Mouse (Mus musculus): Measurements from ENCODE around the gene Plxnd1.

Gene Plxnd1

DNA sequence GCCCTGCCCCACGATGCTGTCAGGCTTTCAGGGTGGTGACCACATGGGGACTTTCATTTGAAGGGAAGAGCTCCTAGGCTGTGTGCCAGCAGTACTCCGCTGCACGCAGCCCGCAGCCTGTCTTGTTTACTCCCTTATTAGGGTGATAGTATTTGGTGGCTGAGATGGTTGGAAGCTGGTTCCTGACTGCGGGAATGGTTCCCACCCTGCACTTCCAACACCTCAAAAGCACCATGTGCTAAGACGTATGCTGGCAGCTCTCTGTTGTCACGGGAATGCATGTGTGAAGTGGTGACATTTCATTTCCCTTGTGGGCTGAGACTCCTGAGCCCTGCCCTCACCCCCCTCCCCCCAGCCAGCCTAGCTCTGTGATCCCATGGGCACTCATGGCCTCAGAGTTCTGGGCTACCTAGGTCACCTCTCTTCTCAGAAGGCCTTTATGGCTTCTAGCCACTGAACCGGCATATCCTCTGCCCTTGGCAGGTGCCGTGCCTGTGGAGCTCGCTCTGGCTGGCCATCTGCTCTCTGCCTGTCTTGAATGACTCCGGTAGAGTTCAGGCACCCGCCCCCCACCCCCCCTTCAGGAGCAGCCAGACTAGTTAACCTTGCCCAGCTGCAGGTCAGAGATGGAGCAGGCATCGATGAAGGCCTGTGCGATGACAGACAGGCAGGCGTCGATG is 37.7 kb downstream of the Plxnd1 start:
- DNase-seq (ENCODE audit: low spot score) = no peak

GRCm38 (mm10) chr6:115956418-115956921 is 38.3 kb downstream of the Plxnd1 start:
- DNase-seq (ENCODE audit: low spot score) = no peak

DNA sequence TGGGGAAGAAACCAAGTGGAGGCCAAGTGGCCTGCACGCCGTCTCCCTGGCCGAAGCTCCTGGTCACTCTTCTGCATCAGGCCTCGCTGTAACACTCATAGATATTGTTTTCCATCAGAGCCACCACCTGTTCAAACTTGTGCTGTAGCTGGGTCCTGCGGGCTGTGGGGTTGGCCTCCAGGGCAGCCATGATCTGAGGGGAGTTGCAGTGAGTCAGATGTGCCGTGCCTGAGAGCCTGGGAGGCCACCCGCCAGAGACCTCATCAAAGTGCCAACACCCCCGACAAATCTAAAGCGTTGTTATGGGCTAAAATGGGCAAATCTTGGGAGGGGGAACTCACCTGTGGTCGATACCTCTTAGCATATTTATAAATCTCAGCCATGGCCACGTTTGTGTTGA is 39.1 kb downstream of the Plxnd1 start:
- DNase-seq (ENCODE audit: low spot score) = no peak

DNA sequence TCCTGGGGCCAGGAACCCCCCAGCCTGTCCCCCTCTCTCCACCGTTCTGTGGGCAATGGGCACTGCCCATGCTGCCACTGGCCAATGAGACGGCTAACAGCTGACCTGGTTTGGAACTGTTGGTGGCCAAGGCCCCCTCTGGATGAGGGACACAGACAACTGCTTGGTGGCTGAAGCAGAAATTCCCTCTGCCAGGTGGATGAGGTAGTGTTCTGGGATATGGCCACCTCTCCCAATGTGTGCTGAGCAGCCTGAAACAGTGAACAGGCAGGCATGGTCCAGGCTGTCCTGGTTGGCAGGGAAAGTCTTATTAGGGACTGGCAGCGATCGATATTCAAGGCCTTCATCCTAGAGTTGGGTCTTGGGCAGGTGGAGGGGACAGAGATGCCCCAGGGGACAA is 39.6 kb downstream of the Plxnd1 start:
- no peak for DNase-seq (ENCODE audit: low spot score)

GRCm38 (mm10) chr6:115954506-115955074 is 40.2 kb downstream of the Plxnd1 start:
- no peak for DNase-seq (ENCODE audit: low spot score)

DNA sequence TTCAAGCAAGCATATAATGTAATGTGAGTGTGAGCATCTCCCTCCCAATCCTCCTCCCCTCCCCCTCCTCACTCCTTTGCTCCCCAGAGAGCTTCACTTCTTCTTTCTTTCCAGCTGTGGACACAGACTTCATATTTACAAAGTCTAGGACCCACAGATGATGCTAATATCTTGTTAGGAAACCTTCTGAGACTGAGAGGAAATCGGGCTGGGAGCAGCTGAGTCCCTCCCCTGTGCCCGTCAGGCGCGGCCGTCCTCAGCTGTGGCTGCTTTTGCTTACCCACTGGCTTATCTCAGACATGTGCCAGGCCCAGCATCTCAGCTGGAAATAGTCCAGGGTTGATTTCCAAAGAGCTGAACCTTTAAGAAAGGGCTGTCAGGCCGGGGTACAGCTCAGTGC is 48.4 kb downstream of the Plxnd1 start:
- no peak for DNase-seq (ENCODE audit: low spot score)

DNA sequence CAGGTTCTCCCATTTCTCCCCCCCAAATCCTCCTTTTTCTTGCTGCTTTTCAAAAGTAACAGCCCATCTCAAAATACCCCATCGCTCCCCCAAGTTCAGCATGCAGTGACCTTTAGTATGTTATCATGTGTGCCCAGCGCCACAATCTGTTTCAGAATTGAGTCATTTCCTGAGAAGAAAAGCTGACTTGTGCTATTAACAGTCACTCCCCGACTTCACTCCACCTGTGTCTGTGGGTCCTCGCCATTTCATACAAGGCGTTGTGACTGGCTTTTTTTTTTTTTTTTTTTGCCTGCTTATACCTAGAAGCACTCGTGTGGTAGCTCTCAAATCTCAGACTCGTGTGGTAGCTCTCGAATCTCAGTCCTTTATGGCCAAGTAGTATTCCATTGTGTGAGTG is 49.2 kb downstream of the Plxnd1 start:
- no peak for DNase-seq (ENCODE audit: low spot score)

DNA sequence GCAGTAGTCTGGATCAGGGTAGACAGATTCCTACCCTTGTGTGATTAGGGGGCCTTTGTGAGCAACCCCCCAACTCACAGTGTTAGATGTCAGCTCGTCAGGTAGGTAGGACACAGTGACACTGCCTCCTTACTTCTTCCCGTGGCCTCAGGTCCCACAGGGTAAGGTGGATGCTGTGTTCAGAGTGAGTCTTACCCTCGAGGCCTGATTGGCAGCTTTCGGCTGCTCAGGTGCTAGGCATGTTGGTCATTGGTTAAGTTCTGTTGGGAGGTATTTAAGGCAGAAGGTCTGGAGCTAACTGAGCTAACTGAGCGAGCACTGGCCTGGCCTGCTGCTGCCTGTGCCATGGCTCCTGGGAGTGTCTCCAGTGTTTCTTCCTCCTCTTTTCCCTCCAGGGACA is 50.2 kb downstream of the Plxnd1 start, which contains the start of gene H1foo:
H1foo (plus strand) TSS at position 301 of the 400 bp plus-strand sequence.
- no peak for DNase-seq (ENCODE audit: low spot score)

DNA sequence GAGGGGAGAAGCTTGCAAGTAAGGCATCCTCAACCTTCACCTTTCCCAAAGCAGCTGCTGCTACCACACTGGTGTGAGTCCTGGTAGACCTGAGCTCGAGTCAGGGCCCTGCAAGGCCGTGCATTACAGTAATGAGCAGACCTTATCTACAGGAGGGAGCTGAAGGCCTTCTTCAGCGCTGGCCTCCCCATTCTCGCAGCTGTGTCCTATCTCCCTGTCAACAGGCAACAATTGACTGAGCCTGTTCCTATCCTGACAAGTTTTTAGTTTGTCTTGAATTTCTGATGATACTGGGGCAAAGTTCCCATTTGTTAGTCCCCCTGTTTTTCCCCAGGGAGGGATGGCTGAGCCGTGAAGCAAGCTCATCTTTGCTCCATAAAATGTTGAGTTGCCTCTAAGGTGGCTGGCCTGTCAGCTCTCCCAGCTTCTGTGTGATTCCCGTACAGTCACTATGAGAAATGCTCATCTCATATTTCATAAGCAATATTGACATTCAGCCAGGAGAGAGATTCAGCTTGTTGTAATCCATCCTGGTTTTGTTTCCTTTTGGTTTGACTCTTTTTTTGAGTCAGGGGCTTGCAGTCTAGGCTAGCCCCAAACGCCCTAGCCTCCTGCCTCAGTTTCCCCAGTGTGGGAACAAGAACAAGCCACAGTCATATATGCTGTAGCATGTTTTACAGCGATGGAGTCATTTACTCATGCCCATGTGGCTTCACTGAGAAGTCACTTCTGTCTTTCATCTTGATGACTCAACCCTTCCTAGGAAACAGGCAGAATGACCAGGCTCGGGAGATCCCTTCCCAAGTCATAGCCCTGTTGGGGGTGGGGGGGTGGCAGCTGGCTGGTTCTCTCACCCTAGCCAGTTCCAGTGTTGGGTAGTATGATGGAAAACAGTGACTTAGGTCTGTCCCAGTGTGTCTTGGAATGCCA is 51.0 kb downstream of the Plxnd1 start:
- no peak for DNase-seq (ENCODE audit: low spot score)

GRCm38 (mm10) chr6:115941128-115941527 is 53.7 kb downstream of the Plxnd1 start:
- no peak for DNase-seq (ENCODE audit: low spot score)

GRCm38 (mm10) chr6:115940603-115941002 is 54.2 kb downstream of the Plxnd1 start:
- DNase-seq (ENCODE audit: low spot score) = no peak

GRCm38 (mm10) chr6:115938798-115939197 is 56.0 kb downstream of the Plxnd1 start:
- DNase-seq (ENCODE audit: low spot score) = no peak

DNA sequence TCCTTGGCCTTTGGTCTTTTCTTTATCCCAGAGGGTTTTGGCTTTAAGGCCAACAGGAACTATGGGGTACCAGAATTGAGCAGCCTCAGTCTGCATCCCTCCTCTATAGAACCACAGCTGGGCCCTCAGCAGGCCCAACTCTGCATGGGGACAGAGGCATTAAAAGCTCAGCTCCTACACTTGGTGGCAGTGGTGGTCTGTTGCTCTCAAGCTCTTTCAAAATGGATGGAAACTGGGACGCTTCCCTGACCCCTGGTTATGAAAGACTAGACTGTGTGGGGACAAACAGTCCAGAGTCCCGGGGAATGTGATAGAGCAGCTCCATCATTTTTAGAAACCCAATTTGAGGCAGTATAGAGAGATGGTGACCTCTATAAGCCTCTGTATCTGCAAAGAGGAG is 56.8 kb downstream of the Plxnd1 start:
- DNase-seq (ENCODE audit: low spot score) = no peak

GRCm38 (mm10) chr6:115935544-115935943 is 59.3 kb downstream of the Plxnd1 start:
- no peak for DNase-seq (ENCODE audit: low spot score)

DNA sequence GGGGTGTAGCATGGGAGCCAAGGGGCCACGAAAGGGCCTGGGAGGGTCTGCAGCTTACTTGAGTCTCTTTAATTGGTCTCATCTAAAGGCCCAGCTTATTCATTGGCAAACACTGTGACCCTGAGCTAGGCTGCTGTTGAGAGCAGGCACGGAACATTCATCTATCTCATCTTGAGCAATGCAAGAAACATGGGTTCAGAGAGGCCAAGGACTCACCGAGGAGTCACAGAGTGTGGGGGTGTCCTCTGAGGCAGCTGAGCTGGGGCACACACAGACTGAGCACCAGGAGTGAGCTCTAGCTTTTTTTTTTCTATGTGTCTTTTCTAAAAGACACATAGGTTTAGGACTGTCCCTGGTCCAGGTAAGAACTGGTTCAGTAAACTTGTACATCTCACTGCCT is 62.4 kb downstream of the Plxnd1 start:
- DNase-seq (ENCODE audit: low spot score) = no peak

DNA sequence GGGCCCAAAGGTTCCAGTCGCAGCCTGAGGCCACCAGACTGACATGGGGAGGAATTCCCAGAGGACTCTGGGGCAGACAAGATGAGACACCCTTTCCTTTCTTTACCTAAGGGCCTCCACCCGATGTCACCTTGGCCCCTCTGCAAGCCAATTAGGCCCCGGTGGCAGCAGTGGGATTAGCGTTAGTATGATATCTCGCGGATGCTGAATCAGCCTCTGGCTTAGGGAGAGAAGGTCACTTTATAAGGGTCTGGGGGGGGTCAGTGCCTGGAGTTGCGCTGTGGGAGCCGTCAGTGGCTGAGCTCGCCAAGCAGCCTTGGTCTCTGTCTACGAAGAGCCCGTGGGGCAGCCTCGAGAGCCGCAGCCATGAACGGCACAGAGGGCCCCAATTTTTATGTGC is 63.2 kb downstream of the Plxnd1 start, which contains the start of gene Rho:
Rho (plus strand) TSS at position 110 of the 400 bp plus-strand sequence.
- DNase-seq (ENCODE audit: low spot score) = no peak

GRCm38 (mm10) chr6:115930018-115930417 is 64.8 kb downstream of the Plxnd1 start:
- no peak for DNase-seq (ENCODE audit: low spot score)

- no peak for DNase-seq (ENCODE audit: low spot score)
Measured at GRCm38 (mm10) chr6:115927292-115928242, 67.2 kb downstream of the Plxnd1 start.

DNA sequence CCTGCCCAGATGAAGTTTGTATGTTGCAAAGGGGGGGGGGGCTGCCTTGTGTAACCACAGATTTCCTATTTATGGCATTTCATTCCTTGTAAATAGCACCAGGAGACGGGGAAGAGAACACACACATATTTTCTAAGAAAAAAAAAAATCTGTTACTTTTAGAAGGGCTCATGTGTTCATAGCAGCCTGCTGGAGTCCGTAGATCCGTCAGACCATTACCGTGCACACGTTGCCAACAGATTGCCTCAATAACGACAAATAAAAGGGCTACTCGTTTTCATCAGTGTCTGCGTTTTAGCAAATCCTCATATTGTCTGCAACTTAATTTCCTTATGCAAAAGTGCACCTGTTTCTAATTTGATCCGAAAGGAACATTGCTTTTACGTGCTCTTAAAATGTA is 68.4 kb downstream of the Plxnd1 start:
- no peak for DNase-seq (ENCODE audit: low spot score)

DNA sequence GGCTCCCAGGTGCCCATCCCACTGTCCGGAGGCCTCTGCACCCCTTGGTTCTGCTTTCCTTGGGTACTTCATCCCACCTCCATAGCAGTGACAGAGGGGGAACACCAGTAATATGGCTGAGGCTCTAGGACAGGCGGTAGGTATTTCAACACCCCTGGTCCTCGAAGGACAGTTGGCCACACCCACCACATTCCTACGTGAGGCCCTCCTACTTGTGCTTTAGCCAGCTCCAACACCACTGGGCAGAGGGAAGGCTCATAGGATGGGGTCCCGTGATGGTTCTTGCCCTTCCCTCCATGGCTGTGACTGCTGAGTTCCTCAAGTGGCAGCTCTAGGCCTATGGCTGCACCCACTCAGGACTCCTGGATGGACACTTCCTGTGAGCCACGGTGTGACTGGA is 70.0 kb downstream of the Plxnd1 start:
- DNase-seq (ENCODE audit: low spot score) = no peak

DNA sequence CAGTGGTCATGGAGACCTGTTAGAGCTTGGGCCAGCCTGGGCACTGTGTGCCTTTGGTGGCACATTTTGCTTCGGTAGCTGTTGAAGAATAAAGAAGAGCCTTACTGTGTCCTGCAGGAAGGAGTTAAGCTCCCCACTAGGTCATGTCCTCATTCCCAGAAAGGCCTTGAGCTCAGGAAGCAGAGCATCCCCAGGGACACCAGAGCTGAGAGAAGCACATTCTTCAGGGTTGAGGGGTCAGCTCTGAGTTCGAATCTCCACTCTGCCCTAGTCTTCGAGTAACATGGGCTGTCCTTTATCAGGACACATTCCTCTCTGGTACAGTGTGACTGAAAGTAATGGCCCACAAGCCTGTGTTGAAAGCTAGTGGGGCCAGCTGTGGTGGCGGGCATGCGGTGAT is 74.9 kb downstream of the Plxnd1 start:
- DNase-seq (ENCODE audit: low spot score) = no peak

GRCm38 (mm10) chr6:115918615-115919014 is 76.2 kb downstream of the Plxnd1 start:
- no peak for DNase-seq (ENCODE audit: low spot score)
